Mouse (Mus musculus): Measurements from ENCODE around the gene Ano4.

DNA sequence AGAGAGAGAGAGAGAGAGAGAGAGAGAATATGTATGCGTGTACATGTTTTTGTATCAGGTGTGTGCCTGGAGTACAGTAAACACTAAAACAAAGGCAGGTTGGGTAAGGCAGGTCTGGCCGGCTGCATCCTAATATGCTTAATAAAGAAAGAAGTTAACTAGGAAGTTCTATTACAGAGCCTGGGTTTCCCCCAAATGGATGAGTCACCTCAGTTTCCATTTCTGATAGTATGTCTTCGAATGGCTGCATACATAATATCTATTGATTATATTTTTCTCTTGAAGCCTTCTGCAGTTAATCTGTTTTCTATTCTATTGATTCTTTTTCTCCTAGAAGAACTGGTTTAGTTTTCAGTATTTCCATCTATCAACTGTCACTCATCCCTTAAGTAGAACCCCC is 41.9 kb upstream of the Ano4 start:
- TF ChIP-seq CTCF (conservative IDR thresholded peaks at IDR 0.05; ENCODE audit: low read length): no peak
- TF ChIP-seq POU5F1 (IDR thresholded peaks at IDR 0.05; ENCODE audit: borderline replicate concordance, low read length): no peak
